Mouse (Mus musculus) limb, embryonic 12.5 days (tissue): ENCODE data around the gene Pacsin2. TPM values are rescaled to one million over a fixed set of nuclear protein-coding genes. Genes with fewer than 3 reads are reported as not detected.
"Not testable (repeated sequence)": the region's sequence is repeated elsewhere in the genome, so short reads cannot be mapped to it uniquely, and the experiment has no call there.

Experiments used
- ATAC-seq: fragments of 200-750 bp; cut with Nextera tagmentation; 2 replicates; pipeline ENCODE4 v1.8.0; 2017; ENCODE audit warnings: low read depth, moderate TSS enrichment; ENCODE audit not compliant: insufficient number of reproducible peaks, insufficient read depth, low FRiP score, low TSS enrichment
- H3K27ac ChIP-seq: fragments of 300-500 bp; sonication (generic); 2 replicates; pipeline ENCODE4 v1.5.1; 2016; ENCODE audit warnings: mild to moderate bottlenecking, moderate library complexity
- H3K27me3 ChIP-seq: fragments of 300-500 bp; sonication (generic); 2 replicates; pipeline ENCODE4 v1.6.1; 2016; ENCODE audit warnings: mild to moderate bottlenecking, moderate library complexity
- H3K36me3 ChIP-seq: fragments of 300-500 bp; sonication (generic); 2 replicates; pipeline ENCODE4 v1.6.1; 2016; ENCODE audit warnings: mild to moderate bottlenecking, moderate library complexity
- H3K4me1 ChIP-seq: fragments of 300-500 bp; sonication (generic); replicated peaks from 2 replicates; pipeline ENCODE4 v1.6.1; 2016
- H3K4me2 ChIP-seq: fragments of 300-500 bp; sonication (generic); 2 replicates; pipeline ENCODE4 v1.6.1; 2016; ENCODE audit warnings: mild to moderate bottlenecking, moderate library complexity
- H3K4me3 ChIP-seq: fragments of 300-500 bp; sonication (generic); replicated peaks from 2 replicates; pipeline ENCODE4 v1.5.1; 2016; ENCODE audit warnings: mild to moderate bottlenecking
- H3K9ac ChIP-seq: fragments of 300-500 bp; sonication (generic); replicated peaks from 2 replicates; pipeline ENCODE4 v1.6.1; 2016; ENCODE audit warnings: mild to moderate bottlenecking, moderate library complexity
- H3K9me3 ChIP-seq: fragments of 300-500 bp; sonication (generic); 2 replicates; pipeline ENCODE4 v1.6.1; 2016; ENCODE audit warnings: mild to moderate bottlenecking, moderate library complexity
- WGBS: fragments of 180-500 bp; shearing (Covaris S2); methylation state at CpG from one replicate; pipeline ENCODE4 v1.1.7; 2016; 5-methylcytosine and 5-hydroxymethylcytosine counted together
- polyA plus RNA-seq: library from polyadenylated mRNA; unstranded; fragments of >200 nt; fragmentation: Nextera tagmentation; extraction: Ambion mirVana; gene quantifications from 2 replicates; pipeline ENCODE4 v1.2.1, GENCODE M21; 2016

Pacsin2 gene
- 45.5 and 50.6 TPM in 2 replicates for polyA plus RNA-seq

GRCm38 (mm10) chr15:83464083-83464904, at the start of gene Pacsin2:
Pacsin2 (minus strand) TSS chr15:83464606.
- Histone ChIP-seq H3K27ac (peak within 1 kb of the TSS; percentile 74), H3K4me1 (peaks cover 16% of the 10 kb centered on the region), H3K4me2 (peak within 1 kb of the TSS; percentile 91), H3K27me3 (no peaks in the 10 kb centered on the region), H3K9me3 (no peaks in the 10 kb centered on the region), H3K36me3 (0 out of 2 replicates have a peak, but pooled peaks cover 3% of the 10 kb centered on the region), H3K4me3 (peak within 1 kb of the TSS; percentile 75), H3K9ac (peak within 1 kb of the TSS; percentile 84)
- under 1% methylated on average over 78 of the region's 88 CpGs for WGBS
- ATAC-seq, result peak; percentile 97

GRCm38 (mm10) chr15:83512489-83513281, 48.3 kb upstream of the Pacsin2 start:
- Histone ChIP-seq H3K4me2 (no peak overlapping the region), H3K27me3 (peaks cover 3% of the 10 kb centered on the region; the same call in 1 of the 2 replicates), H3K9ac (no peak overlapping the region), H3K4me3 (no peak overlapping the region), H3K36me3 (no peaks in the 10 kb centered on the region), H3K27ac (no peak overlapping the region), H3K9me3 (peaks cover 4% of the 10 kb centered on the region; the same call in 1 of the 2 replicates), H3K4me1 (no peaks in the 10 kb centered on the region)
- 73% methylated on average over 13 of the region's 13 CpGs for WGBS
- ATAC-seq, result no peak

GRCm38 (mm10) chr15:83510805-83511405, 46.5 kb upstream of the Pacsin2 start, which contains the start of gene Ttll1:
Ttll1 (minus strand) TSS chr15:83510893.
- Histone ChIP-seq H3K4me1 (no peaks in the 10 kb centered on the region), H3K36me3 (no peaks in the 10 kb centered on the region), H3K4me2 (peak within 1 kb of the TSS; percentile 79), H3K27me3 (peaks cover 3% of the 10 kb centered on the region; the same call in 1 of the 2 replicates), H3K27ac (peak within 1 kb of the TSS; percentile 18; the same call in 1 of the 2 replicates), H3K9ac (peak within 1 kb of the TSS; percentile 50), H3K9me3 (no peaks in the 10 kb centered on the region), H3K4me3 (peak within 1 kb of the TSS; percentile 54)
- 13% methylated on average over 41 of the region's 41 CpGs for WGBS
- ATAC-seq, result peak; percentile 95

GRCm38 (mm10) chr15:83509950-83510804, 45.8 kb upstream of the Pacsin2 start:
- Histone ChIP-seq H3K4me1 (no peaks in the 10 kb centered on the region), H3K36me3 (no peaks in the 10 kb centered on the region; the same call in 1 of the 2 replicates), H3K27ac (peak overlapping the region; percentile 18; the same call in 1 of the 2 replicates), H3K4me2 (peak overlapping the region; percentile 79), H3K4me3 (peak overlapping the region; percentile 54), H3K9ac (peak overlapping the region; percentile 50), H3K27me3 (peaks cover 3% of the 10 kb centered on the region; the same call in 1 of the 2 replicates), H3K9me3 (no peaks in the 10 kb centered on the region)
- ATAC-seq, result peak; percentile 72
- 24% methylated on average over 17 of the region's 17 CpGs for WGBS

- not testable (repeated sequence) for H3K4me2 ChIP-seq, H3K9me3 ChIP-seq, H3K27me3 ChIP-seq, H3K9ac ChIP-seq, H3K27ac ChIP-seq, ATAC-seq, H3K4me1 ChIP-seq, H3K4me3 ChIP-seq
- 76% methylated on average over 6 of the region's 6 CpGs for WGBS
- peaks cover 66% of the 10 kb centered on the region for H3K36me3 ChIP-seq
Observed at GRCm38 (mm10) chr15:83501483-83501882, 37.1 kb upstream of the Pacsin2 start.

GRCm38 (mm10) chr15:83500352-83500751, 35.9 kb upstream of the Pacsin2 start:
- no peaks in the 10 kb centered on the region for H3K27me3 ChIP-seq
- WGBS, result 55% methylated on average over 3 of the region's 3 CpGs

GRCm38 (mm10) chr15:83499211-83499755, 34.9 kb upstream of the Pacsin2 start:
- no peak overlapping the region for H3K4me3 ChIP-seq
- no peak overlapping the region for H3K9ac ChIP-seq
- WGBS, result 85% methylated on average over 10 of the region's 10 CpGs
- H3K27ac ChIP-seq, result no peak overlapping the region
- H3K27me3 ChIP-seq, result no peaks in the 10 kb centered on the region
- no peaks in the 10 kb centered on the region for H3K4me1 ChIP-seq
- no peak overlapping the region for H3K4me2 ChIP-seq
- no peaks in the 10 kb centered on the region for H3K9me3 ChIP-seq
- H3K36me3 ChIP-seq, result peaks cover 81% of the 10 kb centered on the region
- ATAC-seq, result no peak

More at GRCm38 (mm10) chr15:83500352-83500751, 35.9 kb upstream of the Pacsin2 start:
- no peak overlapping the region for H3K4me2 ChIP-seq
- H3K9me3 ChIP-seq, result no peaks in the 10 kb centered on the region
- no peaks in the 10 kb centered on the region for H3K4me1 ChIP-seq
- no peak overlapping the region for H3K27ac ChIP-seq
- peaks cover 77% of the 10 kb centered on the region for H3K36me3 ChIP-seq
- H3K4me3 ChIP-seq, result no peak overlapping the region
- H3K9ac ChIP-seq, result no peak overlapping the region
- ATAC-seq, result no peak

- Histone ChIP-seq H3K4me1 (no peaks in the 10 kb centered on the region), H3K36me3 (peaks cover 90% of the 10 kb centered on the region), H3K27me3 (no peaks in the 10 kb centered on the region), H3K9me3 (no peaks in the 10 kb centered on the region), H3K4me3 (no peak overlapping the region), H3K4me2 (no peak overlapping the region), H3K27ac (no peak overlapping the region), H3K9ac (no peak overlapping the region)
- 90% methylated on average over 6 of the region's 6 CpGs for WGBS
- no peak for ATAC-seq
Observed at GRCm38 (mm10) chr15:83497299-83497698, 32.9 kb upstream of the Pacsin2 start.

GRCm38 (mm10) chr15:83495787-83496367, 31.5 kb upstream of the Pacsin2 start:
- no peak overlapping the region; the same call in 1 of the 2 replicates for H3K27ac ChIP-seq
- peak overlapping the region; percentile 23; the same call in 1 of the 2 replicates for H3K4me2 ChIP-seq
- no peak overlapping the region for H3K9ac ChIP-seq
- H3K9me3 ChIP-seq, result no peaks in the 10 kb centered on the region
- no peak overlapping the region; the same call in 1 of the 2 replicates for H3K4me3 ChIP-seq
- H3K27me3 ChIP-seq, result no peaks in the 10 kb centered on the region
- peaks cover 91% of the 10 kb centered on the region for H3K36me3 ChIP-seq
- 66% methylated on average over 22 of the region's 22 CpGs for WGBS
- no peak for ATAC-seq
- no peaks in the 10 kb centered on the region for H3K4me1 ChIP-seq
